Comparison of ENCODE assay signal across 8 mouse cellular contexts in the genomic region with DNA sequence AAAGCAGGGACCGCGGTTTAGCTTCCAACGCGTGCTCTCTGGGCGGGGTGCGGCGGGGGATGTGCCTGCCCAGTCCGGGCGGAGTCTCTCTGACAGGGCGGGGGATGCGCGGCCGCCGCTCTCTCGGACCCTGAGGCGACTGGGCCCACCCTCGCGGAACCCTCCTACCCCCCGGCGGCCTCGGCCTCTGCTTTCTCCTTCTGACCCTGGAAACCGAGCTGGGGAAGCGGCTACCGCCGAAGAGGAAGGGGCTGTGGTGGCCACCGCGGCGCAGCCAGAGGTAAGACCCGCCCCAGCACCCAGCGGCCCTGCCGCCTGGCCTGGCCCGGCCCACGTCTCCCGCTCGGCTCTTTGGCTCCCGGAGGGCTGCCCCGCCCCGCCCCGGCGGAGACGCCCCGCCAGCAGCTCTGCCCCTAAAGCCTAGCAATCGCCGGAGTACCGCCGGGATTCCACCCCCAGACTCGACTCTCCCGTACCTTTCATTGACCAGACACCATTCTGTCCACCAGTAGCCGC. TPM values are rescaled to one million over a fixed set of nuclear protein-coding genes. Genes with fewer than 3 reads are reported as not detected.
DNase-seq lines count a peak whose midpoint lies in the region; ATAC-seq and TF ChIP-seq lines count a peak whose summit lies in the region.

No protein-coding gene starts in this region.

- H3K27ac ChIP-seq in embryonic facial prominence, embryonic 12.5 days = peak overlapping the region; percentile 93
- peak overlapping the region; percentile 91 for H3K27ac ChIP-seq in liver, embryonic 12.5 days
- H3K27ac ChIP-seq in testis, adult 2 months (ENCODE audit: control insufficient read depth, insufficient read depth, low read depth, low read length) = peak overlapping the region; percentile 99

- peak overlapping the region; percentile 74 for H3K4me3 ChIP-seq in embryonic facial prominence, embryonic 12.5 days
- H3K4me3 ChIP-seq in liver, embryonic 12.5 days = peak overlapping the region; percentile 86
- H3K4me3 ChIP-seq in testis, adult 2 months (ENCODE audit: control insufficient read depth, low read depth, low read length) = peak overlapping the region; percentile 99

- H3K27me3 ChIP-seq in embryonic facial prominence, embryonic 12.5 days = no peaks in the 10 kb centered on the region
- H3K27me3 ChIP-seq in liver, embryonic 12.5 days (replicated peaks) = no peaks in the 10 kb centered on the region
- no peaks in the 10 kb centered on the region for H3K27me3 ChIP-seq in testis, adult 2 months (ENCODE audit: control insufficient read depth, insufficient read depth, low read length)

- TF ChIP-seq POLR2A in testis, adult 2 months (IDR thresholded peaks at IDR 0.05; ENCODE audit: control insufficient read depth, low read depth, low read length) = no peak

- H3K4me1 ChIP-seq in embryonic facial prominence, embryonic 12.5 days = 0 out of 2 replicates have a peak, but pooled peaks cover 3% of the 10 kb centered on the region
- H3K4me1 ChIP-seq in liver, embryonic 12.5 days = peaks cover 24% of the 10 kb centered on the region
- peaks cover 5% of the 10 kb centered on the region for H3K4me1 ChIP-seq in testis, adult 2 months (ENCODE audit: control insufficient read depth, insufficient read depth, low read length)

- TF ChIP-seq CTCF in testis, adult 2 months (IDR thresholded peaks at IDR 0.05; ENCODE audit: control insufficient read depth, insufficient read depth, insufficient replicate concordance, low read depth, low read length) = no peak

- peak; percentile 40 for DNase-seq in retina, adult 2 months (ENCODE audit: low read depth, low spot score)
- no peak for DNase-seq in retina, postnatal 1 day
- DNase-seq in heart, adult 9 months (ENCODE audit: low spot score in 2 of 2) = peak; percentile 92 to 94
- peak; percentile 91 to 92 for DNase-seq in kidney, adult 8-10 months
- peak; percentile 89 for DNase-seq in neural tube, embryonic 10.5 days (ENCODE audit: extremely low spot score, low spot score)

- no peaks in the 10 kb centered on the region for H3K36me3 ChIP-seq in embryonic facial prominence, embryonic 12.5 days
- no peaks in the 10 kb centered on the region for H3K36me3 ChIP-seq in liver, embryonic 12.5 days
- no peaks in the 10 kb centered on the region for H3K36me3 ChIP-seq in testis, adult 2 months (ENCODE audit: control insufficient read depth, insufficient read depth, low read length)

- H3K9me3 ChIP-seq in embryonic facial prominence, embryonic 12.5 days = no peaks in the 10 kb centered on the region
- no peaks in the 10 kb centered on the region for H3K9me3 ChIP-seq in liver, embryonic 12.5 days (replicated peaks)

- under 1% methylated on average over 46 of the region's 49 CpGs for WGBS in embryonic facial prominence, embryonic 12.5 days
- WGBS in liver, embryonic 12.5 days (ENCODE audit: insufficient replicate concordance) = under 1% methylated on average over 40 of the region's 49 CpGs

- H3K4me2 ChIP-seq in embryonic facial prominence, embryonic 12.5 days (replicated peaks) = peak overlapping the region; percentile 86
- peak overlapping the region; percentile 90 for H3K4me2 ChIP-seq in liver, embryonic 12.5 days

- peak; percentile 93 for ATAC-seq in embryonic facial prominence, embryonic 12.5 days (ENCODE audit: insufficient number of reproducible peaks, insufficient read depth, low FRiP score, low TSS enrichment)
- peak; percentile 94 for ATAC-seq in liver, embryonic 12.5 days

- H3K9ac ChIP-seq in embryonic facial prominence, embryonic 12.5 days = peak overlapping the region; percentile 77
- peak overlapping the region; percentile 81 for H3K9ac ChIP-seq in liver, embryonic 12.5 days

RNA-seq across cellular contexts. Expression of a gene that starts 0.4 kb away (rescaled TPM):
- polyA plus RNA-seq in embryonic facial prominence, embryonic 12.5 days (2016; fragmentation: Nextera tagmentation; extraction: Ambion mirVana) = 18.8 and 20.5 TPM in 2 replicates
- polyA plus RNA-seq in liver, embryonic 12.5 days (2016; fragmentation: Nextera tagmentation; extraction: Ambion mirVana) = 4.9 and 5.0 TPM in 2 replicates
- 13.3 and 18.5 TPM in 2 replicates for polyA plus RNA-seq in testis, adult 2 months (2012; rRNA removed)

RNA-seq across cellular contexts. Expression of a gene that starts 0.6 kb away (rescaled TPM):
- polyA plus RNA-seq in embryonic facial prominence, embryonic 12.5 days (2016; fragmentation: Nextera tagmentation; extraction: Ambion mirVana) = 11.0 and 12.3 TPM in 2 replicates
- 5.0 and 5.7 TPM in 2 replicates for polyA plus RNA-seq in liver, embryonic 12.5 days (2016; fragmentation: Nextera tagmentation; extraction: Ambion mirVana)
- polyA plus RNA-seq in testis, adult 2 months (2012; rRNA removed) = 3.3 TPM in 2 replicates
